Mouse (Mus musculus) forebrain, postnatal 0 days (tissue): ENCODE results near the gene Dstyk. TPM values are rescaled to one million over a fixed set of nuclear protein-coding genes. Genes with fewer than 3 reads are reported as not detected.

Experiments
- ATAC-seq: fragments of 200-750 bp; cut with Nextera tagmentation; 2 replicates; pipeline ENCODE4 v1.8.0; 2017; ENCODE audit warnings: mild to moderate bottlenecking, moderate library complexity
- DNase-seq: peaks from one replicate; pipeline ENCODE4 v3.0.0-alpha.2; 2015
- H3K27ac ChIP-seq: fragments of 300-500 bp; sonication (generic); 2 replicates; pipeline ENCODE4 v1.5.1; 2014; ENCODE audit warnings: low read depth, mild to moderate bottlenecking, antibody characterized with exemption, low read length, moderate library complexity, mixed read lengths
- H3K27me3 ChIP-seq: fragments of 300-500 bp; sonication (generic); 2 replicates; pipeline ENCODE4 v1.6.1; 2014; ENCODE audit warnings: mild to moderate bottlenecking, low read length, mixed read lengths; ENCODE audit not compliant: insufficient read depth
- H3K36me3 ChIP-seq: fragments of 300-500 bp; sonication (generic); 2 replicates; pipeline ENCODE4 v1.6.1; 2014; ENCODE audit warnings: mild to moderate bottlenecking, moderate library complexity; ENCODE audit not compliant: insufficient read depth
- H3K4me1 ChIP-seq: fragments of 300-500 bp; sonication (generic); 2 replicates; pipeline ENCODE4 v1.6.1; 2014; ENCODE audit warnings: antibody characterized with exemption; ENCODE audit not compliant: insufficient read depth
- H3K4me2 ChIP-seq: fragments of 300-500 bp; sonication (generic); 2 replicates; pipeline ENCODE4 v1.6.1; 2014; ENCODE audit warnings: low read depth, mild to moderate bottlenecking, moderate library complexity
- H3K4me3 ChIP-seq: fragments of 300-500 bp; sonication (generic); 2 replicates; pipeline ENCODE4 v1.5.1; 2014; ENCODE audit warnings: low read depth, low read length, mixed read lengths
- H3K9ac ChIP-seq: fragments of 300-500 bp; sonication (generic); 2 replicates; pipeline ENCODE4 v1.6.1; 2014; ENCODE audit warnings: mild to moderate bottlenecking
- H3K9me3 ChIP-seq: fragments of 300-500 bp; sonication (generic); 2 replicates; pipeline ENCODE4 v1.6.1; 2016; ENCODE audit warnings: low read length
- CTCF ChIP-seq: sonication (generic); IDR thresholded peaks from 2 replicates; pipeline ENCODE4 v1.5.1; 2016; ENCODE audit warnings: antibody characterized with exemption, control low read depth, low read depth
- WGBS: fragments of 180-500 bp; shearing (Covaris S2); extraction: QIAGEN DNeasy Blood & Tissue Kit; methylation state at CpG from one replicate; pipeline ENCODE4 v1.1.7; 2014; 5-methylcytosine and 5-hydroxymethylcytosine counted together
- polyA plus RNA-seq: library from polyadenylated mRNA; unstranded; fragments of >200 nt; fragmentation: Nextera tagmentation; extraction: Ambion mirVana; gene quantifications from 2 replicates; pipeline ENCODE4 v1.2.1, GENCODE M21; 2015
- total RNA-seq: library from RNA; depleted of rRNA; stranded (reverse); fragments of >200 nt; gene quantifications from 2 replicates; pipeline ENCODE4 v1.2.3, GENCODE M21; 2014

Dstyk gene
- total and polyA plus RNA-seq, 2 experiments from 2014 or later = 6.0 to 18.9 TPM

DNA sequence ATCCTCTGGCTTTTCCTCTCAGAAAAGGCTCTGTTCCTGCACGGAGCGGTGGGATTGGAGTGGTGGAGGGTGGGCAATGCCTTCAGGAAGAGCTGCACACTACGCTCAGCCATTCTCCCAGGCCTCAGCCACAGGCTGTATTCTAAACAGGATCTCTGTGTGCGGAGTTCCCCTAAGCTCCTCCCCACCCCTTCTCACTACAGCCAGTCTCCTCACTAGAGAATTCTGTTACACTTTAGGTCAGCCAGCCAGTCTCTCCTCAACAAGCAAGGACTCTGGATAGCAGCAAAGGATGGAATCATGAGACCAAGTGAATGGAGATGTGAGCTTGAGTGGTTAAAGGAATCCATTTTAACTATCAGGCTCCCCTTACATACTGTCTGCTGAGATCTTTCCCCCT is 29.4 kb upstream of the Dstyk start:
- Histone ChIP-seq H3K9me3 (no peaks in the 10 kb centered on the region), H3K27ac (peak overlapping the region; percentile 62), H3K9ac (peak overlapping the region; percentile 19; the same call in 1 of the 2 replicates), H3K4me2 (peak overlapping the region; percentile 87), H3K4me3 (peak overlapping the region; percentile 73), H3K36me3 (no peaks in the 10 kb centered on the region), H3K27me3 (no peaks in the 10 kb centered on the region), H3K4me1 (peaks cover 39% of the 10 kb centered on the region)
- no peak for ATAC-seq
- no peak for TF ChIP-seq CTCF
- DNase-seq = peak; percentile 35
- WGBS = 20% methylated on average over 4 of the region's 4 CpGs

GRCm38 (mm10) chr1:132388813-132389803 is 28.2 kb upstream of the Dstyk start:
- Histone ChIP-seq H3K36me3 (no peaks in the 10 kb centered on the region), H3K4me3 (peak overlapping the region; percentile 73), H3K4me1 (peaks cover 36% of the 10 kb centered on the region), H3K9me3 (no peaks in the 10 kb centered on the region), H3K27ac (no peak overlapping the region; the same call in 1 of the 2 replicates), H3K9ac (peak overlapping the region; percentile 86), H3K27me3 (no peaks in the 10 kb centered on the region), H3K4me2 (peak overlapping the region; percentile 87)
- ATAC-seq = no peak
- 40% methylated on average over 8 of the region's 8 CpGs for WGBS
- peak; percentile 8 for DNase-seq
- no peak for TF ChIP-seq CTCF

DNA sequence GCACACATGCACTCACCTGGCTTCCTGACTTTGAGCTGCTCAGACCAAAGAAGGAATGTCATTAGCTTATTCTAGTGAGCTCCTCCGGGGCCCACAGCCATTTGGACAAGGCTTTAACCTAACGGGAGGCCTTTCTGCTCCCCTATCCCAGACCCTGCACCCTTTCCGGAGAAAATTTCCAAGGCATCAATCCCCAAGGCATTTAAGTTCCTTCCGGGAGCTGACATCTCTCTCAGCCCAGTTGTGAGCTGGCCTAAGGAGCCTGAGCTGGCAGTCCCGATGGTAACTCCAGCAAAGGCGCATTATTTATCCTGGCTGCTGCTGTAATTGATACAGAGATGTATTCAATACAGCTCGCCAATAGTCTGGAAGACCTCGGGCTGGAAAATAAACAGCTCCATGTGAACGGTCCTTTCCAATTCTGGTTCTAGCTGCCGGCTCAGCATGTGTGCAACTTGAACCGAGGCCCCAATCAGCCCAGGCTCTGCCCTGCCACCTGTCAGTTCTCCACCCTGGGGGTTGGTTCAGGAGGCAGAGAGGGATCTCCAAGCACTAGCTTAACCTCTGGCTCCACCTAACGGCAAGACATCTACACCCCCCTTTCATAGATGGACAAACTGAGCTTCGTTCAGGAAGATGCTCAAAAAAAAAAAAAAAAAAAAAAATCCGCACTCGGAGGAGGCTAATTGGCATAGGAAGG is 27.3 kb upstream of the Dstyk start:
- Histone ChIP-seq H3K9ac (peak overlapping the region; percentile 86), H3K4me1 (peaks cover 27% of the 10 kb centered on the region), H3K4me2 (peak overlapping the region; percentile 87), H3K9me3 (no peaks in the 10 kb centered on the region), H3K4me3 (peak overlapping the region; percentile 73), H3K27me3 (no peaks in the 10 kb centered on the region), H3K36me3 (no peaks in the 10 kb centered on the region), H3K27ac (peak overlapping the region; percentile 91)
- 4% methylated on average over 15 of the region's 15 CpGs for WGBS
- peak; percentile 54 for TF ChIP-seq CTCF
- DNase-seq (peak; percentile 62), ATAC-seq (peak; percentile 13; the same call in 1 of the 2 replicates)

DNA sequence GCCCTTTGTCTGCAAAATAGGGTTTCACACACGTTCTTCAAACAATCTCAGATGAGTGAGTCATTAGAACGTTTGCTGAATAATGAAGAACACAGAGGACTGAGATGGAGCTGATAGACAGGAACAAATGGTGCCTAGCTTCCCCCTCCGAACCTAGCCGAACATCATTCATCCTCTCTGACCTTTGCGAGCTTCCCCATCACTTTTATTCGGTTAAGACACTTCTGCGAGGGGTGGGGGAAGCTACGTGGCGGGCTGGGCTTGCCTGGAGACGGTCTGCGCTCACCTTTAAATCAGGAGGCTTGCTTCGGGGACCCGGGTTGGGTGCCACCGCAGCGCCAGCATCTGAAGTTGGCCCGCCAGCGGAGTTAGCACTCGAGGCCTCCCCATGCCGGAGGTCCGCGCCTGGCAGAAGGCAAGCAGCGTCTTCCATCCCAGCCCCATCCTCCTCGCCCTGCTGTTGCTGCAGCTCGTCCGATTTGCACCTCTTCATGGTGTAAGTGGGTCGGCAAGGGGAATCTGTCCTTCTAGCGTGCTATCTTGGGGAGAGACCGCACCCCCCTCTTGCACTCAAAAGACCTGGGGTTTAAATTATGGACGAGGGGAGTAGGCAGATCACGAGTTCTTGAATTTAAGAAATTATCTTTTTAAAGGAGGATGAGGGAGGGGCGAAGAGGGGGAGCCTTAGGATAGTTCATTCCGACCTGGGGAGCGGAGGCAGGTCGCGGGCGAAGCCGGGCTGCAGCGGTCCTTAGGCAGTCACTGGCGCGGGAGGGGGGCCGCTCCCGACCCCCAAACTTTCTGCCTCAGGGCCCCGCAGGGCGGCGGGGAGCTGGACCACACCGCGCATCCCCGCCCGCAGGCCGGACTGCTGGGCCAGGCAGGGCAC is 26.4 kb upstream of the Dstyk start, which contains the start of gene Tmcc2:
TSS of gene Tmcc2 (minus strand) at position 591 of the 889 bp plus-strand sequence.
- Histone ChIP-seq H3K4me2 (peak within 1 kb of the TSS; percentile 87), H3K27ac (peak within 1 kb of the TSS; percentile 91), H3K36me3 (no peaks in the 10 kb centered on the region), H3K9ac (peak within 1 kb of the TSS; percentile 86), H3K9me3 (no peaks in the 10 kb centered on the region), H3K4me3 (peak within 1 kb of the TSS; percentile 73), H3K4me1 (peaks cover 20% of the 10 kb centered on the region), H3K27me3 (no peaks in the 10 kb centered on the region)
- ATAC-seq (peak; percentile 54), DNase-seq (peak; percentile 70)
- TF ChIP-seq CTCF = no peak
- WGBS = 2% methylated on average over 50 of the region's 50 CpGs

GRCm38 (mm10) chr1:132391580-132392022 is 25.8 kb upstream of the Dstyk start:
- Histone ChIP-seq H3K9ac (peak overlapping the region; percentile 86), H3K27me3 (no peaks in the 10 kb centered on the region), H3K27ac (peak overlapping the region; percentile 91), H3K4me3 (peak overlapping the region; percentile 73), H3K4me1 (peaks cover 20% of the 10 kb centered on the region), H3K4me2 (peak overlapping the region; percentile 87), H3K36me3 (no peaks in the 10 kb centered on the region), H3K9me3 (no peaks in the 10 kb centered on the region)
- ATAC-seq = peak; percentile 92
- under 1% methylated on average over 44 of the region's 54 CpGs for WGBS
- TF ChIP-seq CTCF = no peak
- peak; percentile 85 for DNase-seq

DNA sequence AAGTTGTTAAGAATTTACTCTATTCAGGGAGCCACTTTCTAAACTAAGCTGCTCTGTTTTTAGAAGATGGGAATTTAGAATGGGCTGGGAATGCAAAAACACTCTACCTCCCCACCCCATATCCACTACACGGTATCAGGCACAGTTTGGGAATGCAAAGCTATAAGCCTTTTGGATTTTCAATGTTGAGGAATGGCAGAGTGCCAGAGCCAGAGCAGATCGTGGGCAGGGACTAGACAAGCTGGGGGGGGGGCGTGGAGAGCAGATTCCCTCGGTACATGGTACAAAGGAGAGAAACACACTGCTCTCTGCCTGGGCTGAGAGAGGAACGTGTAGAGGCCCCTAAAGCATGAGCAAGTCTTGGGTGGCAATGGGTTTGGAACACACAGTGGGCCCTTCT is 24.5 kb upstream of the Dstyk start:
- no peak overlapping the region for H3K4me2 ChIP-seq
- ATAC-seq (no peak), DNase-seq (peak; percentile 11)
- no peaks in the 10 kb centered on the region for H3K9me3 ChIP-seq
- no peak for TF ChIP-seq CTCF
- no peak overlapping the region for H3K27ac ChIP-seq
- H3K36me3 ChIP-seq = no peaks in the 10 kb centered on the region
- H3K4me1 ChIP-seq = peaks cover 16% of the 10 kb centered on the region
- H3K9ac ChIP-seq = no peak overlapping the region
- WGBS = 44% methylated on average over 5 of the region's 5 CpGs
- H3K27me3 ChIP-seq = no peaks in the 10 kb centered on the region
- no peak overlapping the region for H3K4me3 ChIP-seq
